Mouse (Mus musculus) spleen, postnatal 10 days (tissue): ENCODE data around the gene Ncor2.

ENCODE experiments used
- DNase-seq, 2 experiments: peaks; one replicate each; pipeline ENCODE4 v3.0.0; 2021 to 2022; ENCODE audit warnings: low spot score in 2 of 2

Gene Ncor2

GRCm38 (mm10) chr5:125148686-125149085 lies 30.3 kb downstream of the Ncor2 start:
- no peak for DNase-seq

- no peak for DNase-seq
Measured at GRCm38 (mm10) chr5:125148173-125148572, 30.8 kb downstream of the Ncor2 start.

- DNase-seq: no peak
Measured at GRCm38 (mm10) chr5:125147124-125147523, 31.9 kb downstream of the Ncor2 start.

- no peak for DNase-seq
Measured at GRCm38 (mm10) chr5:125143114-125143872, 35.7 kb downstream of the Ncor2 start.

- DNase-seq: no peak
Measured at GRCm38 (mm10) chr5:125141916-125142315, 37.1 kb downstream of the Ncor2 start.

DNA sequence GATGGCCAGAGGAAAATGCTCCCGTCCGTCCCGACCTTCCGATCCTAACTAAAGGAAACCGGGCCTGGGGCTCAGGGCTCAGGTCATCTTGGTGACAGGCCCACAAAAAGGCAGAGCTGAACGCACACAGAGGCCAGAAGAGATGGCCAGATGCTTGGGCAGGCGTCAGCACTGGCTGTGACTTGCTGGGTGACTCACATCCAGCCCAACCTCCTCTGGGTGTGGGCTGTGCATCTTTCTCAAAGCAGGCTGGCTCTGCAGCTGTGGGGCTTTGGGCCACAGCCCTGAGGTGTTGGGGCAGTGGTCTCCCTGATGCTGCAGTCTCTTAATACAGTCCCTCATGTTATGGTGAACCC lies 37.5 kb downstream of the Ncor2 start:
- no peak for DNase-seq

DNA sequence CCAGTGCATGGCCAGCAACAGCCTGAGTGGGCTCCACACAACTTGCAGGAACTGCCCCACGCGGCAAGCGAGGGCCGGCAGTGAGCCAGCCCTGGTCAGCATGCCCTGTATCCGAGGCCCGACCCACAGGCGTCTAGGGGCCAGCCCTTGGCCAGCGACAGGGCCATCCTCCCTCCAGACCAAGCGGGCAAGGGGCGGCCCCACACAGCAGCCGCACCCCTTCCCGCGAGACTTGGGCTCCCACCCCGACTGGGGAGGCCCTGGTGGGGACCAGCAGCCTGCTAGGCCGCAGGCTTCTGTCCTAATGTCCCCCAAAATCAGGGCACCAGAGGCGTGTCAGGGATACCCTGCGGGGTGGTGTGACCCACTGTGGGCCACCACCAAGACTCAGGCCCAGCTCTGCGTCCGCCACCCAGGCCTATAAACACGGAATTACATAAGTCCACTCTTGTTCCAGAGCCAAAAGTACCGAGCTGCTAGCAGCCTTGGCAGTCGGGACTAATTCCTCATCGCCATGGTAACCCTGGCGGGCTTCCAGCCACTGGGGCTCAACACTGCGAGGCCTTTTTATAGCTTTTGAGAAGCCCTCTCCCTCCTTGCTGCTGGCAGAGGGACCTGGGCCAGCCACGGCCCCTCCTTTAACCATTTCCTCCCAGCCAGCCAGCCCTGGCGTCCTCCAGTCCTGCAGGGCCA lies 38.0 kb downstream of the Ncor2 start:
- peak in 1 of 2 experiments; percentile 73 for DNase-seq

DNA sequence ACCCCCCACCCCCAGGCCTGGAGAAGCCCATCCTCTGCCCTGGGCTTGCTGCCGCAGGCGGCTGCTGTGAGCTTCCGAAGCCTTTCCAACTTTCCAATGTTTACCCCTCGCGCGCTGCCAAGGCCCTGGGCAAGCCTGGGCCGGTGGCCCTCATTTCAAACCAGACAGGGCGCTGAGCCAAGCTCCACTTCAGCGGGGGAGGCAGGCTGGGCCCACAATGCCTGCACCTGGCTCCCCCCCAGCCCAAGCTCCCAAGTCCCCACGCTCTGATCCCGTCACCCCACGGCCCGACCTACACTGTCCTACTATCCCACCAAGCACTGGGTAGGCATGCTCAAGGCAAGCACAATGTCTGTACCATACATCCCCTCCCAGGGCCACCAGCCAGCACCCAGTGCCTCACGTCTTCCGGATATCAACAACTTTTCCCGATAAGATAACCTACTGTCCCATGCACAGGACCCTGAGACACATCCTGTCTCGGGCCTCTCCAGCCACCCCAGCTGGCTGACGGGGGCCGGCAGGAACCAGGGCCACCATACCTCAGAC lies 38.8 kb downstream of the Ncor2 start:
- no peak for DNase-seq

DNA sequence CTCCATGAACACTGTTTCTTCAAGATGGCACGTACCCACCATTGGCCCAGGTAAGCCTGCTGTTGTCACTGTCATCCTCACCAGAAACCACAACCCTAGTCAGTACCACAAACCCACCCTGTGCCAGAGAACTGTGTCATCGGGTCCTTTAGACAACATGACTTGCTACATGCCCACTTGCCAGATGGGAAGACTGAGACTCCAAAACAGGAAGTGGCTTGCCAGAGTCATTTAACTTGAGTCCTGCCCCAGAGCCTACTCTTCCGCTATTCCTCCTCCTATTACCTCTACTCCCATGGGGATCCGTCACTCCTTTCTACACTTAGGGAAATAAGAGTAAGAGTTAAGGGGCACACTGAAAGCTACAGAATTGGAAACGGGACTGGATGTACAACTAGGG lies 39.4 kb downstream of the Ncor2 start:
- DNase-seq: no peak

DNA sequence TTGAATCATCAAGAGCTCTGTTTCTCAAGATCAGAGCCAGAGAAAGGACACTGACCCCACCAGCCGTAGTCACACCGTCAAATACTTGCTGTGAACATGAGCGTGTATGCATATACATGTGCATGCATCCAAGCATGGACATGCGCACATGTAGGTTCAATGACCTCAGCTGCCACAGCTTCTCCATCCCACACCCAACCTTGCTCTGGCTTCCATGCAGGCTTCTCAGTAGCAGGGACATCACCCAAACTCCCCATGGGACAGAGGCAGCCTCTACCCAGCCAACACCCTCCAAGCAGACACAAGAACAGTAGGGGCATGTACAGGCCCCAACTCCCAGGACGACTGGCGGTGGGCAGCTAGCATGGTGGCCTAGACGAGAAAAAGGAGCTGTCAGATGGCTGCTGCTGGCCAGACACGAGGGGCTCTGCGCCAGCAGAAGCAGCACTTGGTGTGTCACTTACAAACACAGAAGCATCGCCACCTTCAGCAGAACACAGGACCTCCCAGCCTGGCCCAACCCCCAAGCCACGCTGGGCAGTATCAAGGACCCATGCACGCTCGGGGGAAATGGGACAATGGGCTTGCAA lies 40.1 kb downstream of the Ncor2 start:
- DNase-seq: no peak

DNA sequence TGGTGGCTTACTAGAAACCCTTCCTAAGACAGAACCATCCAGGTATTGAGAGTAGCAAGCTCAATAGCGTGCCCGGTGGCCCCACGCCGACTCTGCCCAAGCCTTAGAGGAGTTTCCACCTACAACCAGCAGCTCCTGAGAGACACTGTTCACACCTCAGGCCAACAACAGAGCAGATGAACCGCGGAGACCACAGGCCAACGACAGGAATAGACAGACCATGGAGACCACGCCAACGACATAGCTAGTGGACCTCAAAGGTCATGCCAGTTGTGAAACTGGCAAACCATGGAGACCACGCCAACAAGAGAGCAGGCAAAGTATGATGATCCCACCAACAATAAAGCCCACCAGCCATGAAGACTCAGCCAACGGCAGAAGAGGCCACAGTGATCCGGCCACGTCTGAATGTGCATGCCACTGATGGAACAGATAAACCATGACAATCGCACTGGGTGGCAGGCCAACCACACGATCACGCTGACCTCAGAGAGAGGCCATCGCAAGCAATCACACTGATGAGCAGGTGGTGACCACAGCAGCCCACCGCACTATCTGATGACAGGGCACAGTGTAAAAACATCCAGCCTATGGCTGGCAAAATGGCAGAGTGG lies 41.2 kb downstream of the Ncor2 start:
- DNase-seq: no peak

- DNase-seq: peak in 1 of 2 experiments; percentile 64
Measured at GRCm38 (mm10) chr5:125136996-125137671, 41.9 kb downstream of the Ncor2 start.

DNA sequence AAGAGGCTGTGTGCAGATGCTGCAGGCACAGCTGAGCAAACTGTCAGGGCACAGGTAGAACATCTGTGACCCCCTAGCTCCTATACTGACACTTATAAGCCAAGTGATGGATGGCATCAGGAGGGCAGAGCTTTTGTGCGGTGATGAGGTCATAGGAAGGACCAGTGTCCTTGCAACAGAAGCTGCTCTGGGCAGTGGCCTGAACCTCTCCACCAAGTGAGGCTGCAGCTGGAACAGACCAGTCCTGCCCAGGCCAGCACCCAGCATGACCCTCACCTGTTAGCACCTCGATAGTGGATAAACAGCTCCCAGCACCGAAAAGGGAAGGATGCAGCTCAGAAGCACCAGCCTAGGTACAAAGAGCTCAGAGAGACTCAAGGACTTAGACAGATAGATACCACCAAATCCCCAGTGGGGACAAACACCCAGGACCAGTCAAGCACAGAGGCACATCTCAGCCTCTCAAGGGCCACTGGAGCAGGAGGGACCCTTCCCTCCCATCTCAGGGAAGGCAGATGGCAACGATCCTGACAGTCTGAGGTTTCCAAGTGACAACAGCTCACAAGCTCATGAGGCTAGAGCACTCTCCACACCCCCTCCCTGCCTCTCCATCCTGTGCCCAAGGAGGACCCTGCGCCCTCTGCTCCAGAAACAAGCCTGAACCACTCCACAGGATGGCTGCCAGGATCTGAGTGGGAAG lies 42.6 kb downstream of the Ncor2 start:
- no peak for DNase-seq

GRCm38 (mm10) chr5:125134795-125135468 lies 44.1 kb downstream of the Ncor2 start:
- DNase-seq: no peak

DNA sequence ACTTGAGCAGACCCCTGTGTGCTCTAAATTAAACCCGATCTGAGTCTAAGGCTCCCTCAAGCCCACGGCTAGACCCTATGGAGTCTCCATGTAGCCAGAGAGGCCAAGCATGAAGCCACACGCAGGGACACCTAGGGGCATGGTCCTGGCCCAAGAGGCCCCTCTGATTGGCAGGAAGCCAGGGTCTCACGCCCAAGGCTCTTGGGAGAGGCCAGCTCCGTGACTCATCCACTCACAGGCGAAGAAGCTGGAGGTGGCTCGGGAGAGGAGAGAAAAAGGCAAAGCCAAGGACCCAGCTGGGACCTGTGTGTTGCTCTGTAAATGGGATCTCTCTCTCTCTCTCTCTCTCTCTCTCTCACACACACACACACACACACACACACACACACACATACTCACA lies 44.6 kb downstream of the Ncor2 start:
- no peak for DNase-seq

- no peak for DNase-seq
Measured at GRCm38 (mm10) chr5:125133651-125134050, 45.4 kb downstream of the Ncor2 start.

- no peak for DNase-seq
Measured at GRCm38 (mm10) chr5:125132566-125133260, 46.3 kb downstream of the Ncor2 start.

DNA sequence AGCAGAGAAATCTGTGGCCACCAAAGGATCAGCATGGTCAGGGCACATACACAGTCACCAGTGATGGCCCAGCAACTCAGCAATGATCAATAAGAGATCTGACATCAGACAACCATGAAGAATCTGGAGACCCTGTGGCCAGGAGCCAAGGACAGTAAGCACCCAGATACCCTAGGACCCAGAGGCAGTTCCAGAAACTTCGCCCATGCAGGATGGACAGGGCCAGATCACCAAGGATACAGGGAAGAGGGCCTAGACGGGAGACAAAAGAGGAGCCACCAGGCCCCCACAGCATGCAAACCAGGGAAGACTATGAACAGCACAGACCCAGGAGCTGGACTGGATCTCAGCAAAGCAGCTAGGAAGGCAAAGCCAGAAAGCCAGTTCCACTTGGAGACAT lies 47.0 kb downstream of the Ncor2 start:
- DNase-seq: no peak

DNA sequence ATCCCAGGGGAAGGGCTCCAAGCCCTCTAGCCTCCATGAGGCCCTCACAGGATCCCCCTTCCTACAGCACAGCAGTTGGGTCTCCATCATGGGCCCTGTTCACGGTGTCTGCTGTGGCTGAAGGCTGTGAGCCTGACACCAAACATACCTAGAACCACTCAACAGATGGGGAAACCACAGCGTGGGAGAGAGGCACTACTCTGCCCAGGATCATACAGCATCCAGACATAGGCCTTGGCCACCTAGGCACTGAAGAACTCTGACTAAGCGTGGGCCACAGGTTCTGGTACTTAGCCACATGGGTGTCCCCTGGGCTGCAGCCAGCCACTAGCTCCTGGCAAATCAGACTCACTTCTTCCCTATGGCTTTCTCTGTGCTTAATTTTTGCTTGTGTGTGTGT lies 48.6 kb downstream of the Ncor2 start:
- DNase-seq: no peak

DNA sequence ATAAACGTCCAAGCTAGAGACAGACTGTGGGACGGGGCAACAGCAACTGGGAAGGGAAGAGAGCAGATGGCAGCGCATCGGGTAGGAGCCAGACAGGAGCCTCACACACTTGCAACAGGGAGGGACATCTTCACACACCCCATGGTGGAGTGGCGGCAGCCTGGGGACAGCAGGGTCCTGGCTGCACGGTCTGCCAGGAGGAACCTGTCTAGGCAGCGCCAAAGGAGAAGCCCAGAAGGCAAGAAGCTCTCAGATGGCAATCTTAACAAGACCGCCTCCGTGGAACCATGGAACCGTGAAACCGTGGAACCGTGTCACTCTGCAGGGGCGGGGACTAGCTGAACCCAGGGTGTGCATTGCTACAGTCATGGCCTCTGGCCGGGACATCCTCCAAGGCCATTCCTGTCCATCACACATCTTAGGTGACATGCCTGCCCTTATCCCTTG lies 50.1 kb downstream of the Ncor2 start:
- no peak for DNase-seq
